Mouse (Mus musculus): ENCODE data around the gene Prss57. TPM values are rescaled to one million over a fixed set of nuclear protein-coding genes. Genes with fewer than 3 reads are reported as not detected.

Gene Prss57
- polyA plus RNA-seq (2012; rRNA removed): 0.10 and 0.13 TPM in 2 replicates

DNA sequence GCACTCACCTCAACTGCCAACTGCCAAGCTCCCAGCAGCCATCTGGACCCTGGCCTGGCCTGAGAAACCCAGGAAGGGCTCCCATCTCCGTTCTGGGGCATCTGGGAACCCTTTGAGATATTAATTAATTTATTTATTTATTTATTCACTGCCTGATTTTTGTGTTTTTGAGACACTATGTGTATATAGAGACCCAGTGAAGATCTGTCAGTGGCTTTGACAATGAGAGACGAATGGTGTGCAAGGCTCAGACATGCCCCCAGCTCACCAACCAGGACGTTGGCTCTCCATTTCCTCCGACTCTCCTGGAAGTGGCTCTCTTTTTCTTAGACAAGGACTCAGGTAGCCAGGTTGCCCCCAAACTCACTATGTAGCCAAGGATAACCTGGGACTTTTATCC lies at the start of gene Prss57:
Gene Prss57 (minus strand): TSS at position 101 of the 400 bp plus-strand sequence.

DNA sequence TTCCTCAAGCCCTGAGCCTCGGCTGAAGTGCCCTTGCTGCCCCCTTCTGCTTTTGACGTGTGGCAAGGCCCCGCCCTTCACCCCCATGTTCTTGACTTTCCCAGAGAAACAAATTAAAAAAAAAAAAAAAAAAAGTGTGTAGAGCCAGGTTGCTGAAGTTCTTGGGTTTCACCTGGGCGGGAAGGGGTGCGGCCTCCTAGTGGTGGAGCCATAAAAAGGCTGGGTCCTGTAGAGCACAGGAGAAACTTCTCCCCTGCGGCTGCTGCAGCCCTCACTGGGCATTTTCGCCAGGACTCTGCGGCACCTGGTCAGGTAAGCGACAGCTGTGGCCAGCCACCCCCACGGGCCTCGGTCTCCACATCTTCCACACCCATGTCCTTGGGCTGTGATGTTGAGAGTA lies 30.0 kb upstream of the Prss57 start, which contains the start of gene Misp:
Gene Misp (plus strand): TSS at position 208 of the 400 bp plus-strand sequence.

DNA sequence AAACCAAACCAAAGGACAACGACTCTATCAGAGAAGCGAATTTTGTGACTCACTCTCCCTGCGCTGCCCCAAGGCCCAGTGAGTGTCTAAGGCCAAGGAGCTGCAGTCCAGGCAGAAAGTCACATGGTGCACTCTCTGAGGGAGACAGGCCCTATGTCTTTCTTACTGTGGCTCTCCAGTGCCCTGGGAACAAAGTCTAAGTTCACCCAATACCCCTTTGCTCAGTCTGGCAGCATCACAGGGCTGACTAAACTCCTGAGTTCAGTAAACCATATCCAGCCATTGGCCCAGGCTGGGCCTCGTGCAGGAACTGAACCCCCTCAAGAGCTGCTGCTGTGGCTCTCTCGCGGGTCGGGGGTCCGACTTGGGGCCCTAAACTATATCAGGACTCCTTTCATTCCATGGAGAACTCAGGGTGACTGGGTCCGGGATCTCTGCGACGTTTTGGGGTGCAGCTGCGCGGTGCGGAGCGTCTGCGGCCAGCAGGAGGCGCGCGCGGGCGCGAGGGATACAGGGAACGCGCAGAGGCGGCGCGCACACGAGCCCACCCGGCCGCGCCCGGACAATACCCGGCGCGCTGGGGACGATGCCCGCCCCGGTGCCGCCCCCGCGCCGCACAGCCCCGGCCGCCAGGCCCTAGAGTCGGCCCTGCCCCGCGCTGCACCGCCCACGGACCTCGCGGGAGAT lies 2.4 kb upstream of the Prss57 start, which contains the start of gene Palm:
Gene Palm (plus strand): TSS at position 522 of the 687 bp plus-strand sequence.

DNA sequence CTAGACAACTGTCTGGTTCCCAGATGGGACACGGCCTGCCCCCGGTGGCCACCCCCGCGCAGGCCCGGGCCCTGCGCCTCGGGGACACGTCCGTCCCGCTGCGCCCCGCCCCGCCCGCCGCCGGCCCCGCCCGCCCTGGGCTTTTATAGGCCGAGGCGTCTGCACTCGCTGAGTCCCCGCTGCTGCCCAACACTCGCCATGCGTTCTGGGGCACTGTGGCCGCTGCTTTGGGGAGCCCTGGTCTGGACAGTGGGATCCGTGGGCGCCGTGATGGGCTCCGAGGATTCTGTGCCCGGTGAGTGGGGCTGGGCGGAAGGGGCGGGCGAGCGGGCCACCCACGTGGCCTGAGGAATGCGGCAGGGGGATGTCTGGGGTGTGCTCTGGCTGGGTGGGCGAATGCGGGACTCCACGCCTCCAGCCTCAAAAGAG lies 13.6 kb downstream of the Prss57 start, which contains the start of gene Fstl3:
Gene Fstl3 (plus strand): TSS at position 170 of the 429 bp plus-strand sequence.

DNA sequence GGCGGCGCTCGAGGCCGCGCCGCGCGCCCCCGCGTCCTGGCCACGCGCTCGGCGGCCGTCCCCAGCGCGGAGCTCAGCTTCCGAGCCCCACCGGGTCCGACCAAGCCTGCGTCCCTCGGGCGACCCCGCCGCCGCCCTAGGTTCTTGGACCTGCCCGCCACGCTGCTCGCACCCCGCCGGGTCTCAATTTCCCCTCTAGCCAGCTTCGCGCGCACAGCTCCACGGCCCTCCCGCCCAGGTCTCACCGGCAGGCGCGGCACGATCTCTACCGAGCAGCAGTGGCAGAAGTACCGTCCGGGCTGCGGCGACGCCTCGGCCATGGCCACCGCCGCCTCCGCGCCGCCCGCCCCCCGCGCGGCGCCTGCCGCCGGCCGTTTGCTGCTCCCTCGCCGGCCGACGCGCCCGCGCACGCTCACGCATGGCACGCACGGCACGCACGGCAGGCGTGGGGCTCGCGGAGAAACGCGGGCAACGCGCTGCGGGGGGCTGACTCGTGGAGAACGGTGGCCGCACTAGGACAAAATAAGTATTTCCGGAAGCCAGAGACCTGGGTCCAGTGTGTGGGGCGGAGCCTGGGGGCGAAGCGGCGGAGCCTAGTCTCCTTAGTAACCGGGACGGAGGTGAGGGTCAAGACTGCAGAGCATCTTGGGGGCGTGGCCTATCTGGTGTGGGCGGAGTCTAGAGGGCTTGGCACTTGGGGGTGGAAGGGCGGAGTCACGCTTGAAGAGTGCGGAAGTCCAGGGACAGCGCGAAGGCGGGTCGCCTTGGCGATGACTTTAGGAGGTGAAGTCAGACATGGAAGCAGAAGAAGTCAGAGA lies 24.0 kb downstream of the Prss57 start, which contains the start of gene Rnf126:
Gene Rnf126 (minus strand): TSS at position 445 of the 818 bp plus-strand sequence.

DNA sequence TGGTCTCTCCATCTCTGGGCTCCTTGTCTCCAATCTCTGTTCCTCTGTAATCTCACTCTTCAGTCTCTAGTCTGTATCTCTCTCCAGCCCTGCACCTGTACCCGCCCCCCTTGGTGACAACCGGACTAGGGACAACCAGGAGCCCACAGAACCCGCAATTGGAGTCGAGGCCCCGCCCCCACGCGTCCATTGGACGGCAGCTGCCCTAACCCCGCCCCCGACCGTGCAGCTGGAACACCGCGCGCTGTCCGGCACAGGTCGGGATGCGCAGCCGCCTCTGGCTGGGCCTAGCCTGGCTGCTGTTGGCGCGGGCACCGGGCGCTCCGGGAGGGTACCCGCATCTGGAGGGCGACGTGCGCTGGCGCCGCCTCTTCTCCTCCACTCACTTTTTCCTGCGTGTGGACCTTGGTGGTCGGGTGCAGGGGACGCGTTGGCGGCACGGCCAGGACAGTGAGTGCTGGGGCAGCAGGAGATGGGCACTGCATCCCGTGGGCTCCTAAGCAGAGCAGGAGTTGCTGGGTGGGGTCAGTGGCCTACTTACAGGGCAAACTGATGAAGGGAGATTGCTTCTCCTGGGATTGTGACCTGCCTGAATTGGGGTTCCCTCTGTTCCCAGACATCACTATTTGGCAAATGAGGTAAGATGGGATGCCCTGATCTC lies 35.8 kb downstream of the Prss57 start, which contains the start of gene Fgf22:
Gene Fgf22 (plus strand): TSS at position 221 of the 661 bp plus-strand sequence.

DNA sequence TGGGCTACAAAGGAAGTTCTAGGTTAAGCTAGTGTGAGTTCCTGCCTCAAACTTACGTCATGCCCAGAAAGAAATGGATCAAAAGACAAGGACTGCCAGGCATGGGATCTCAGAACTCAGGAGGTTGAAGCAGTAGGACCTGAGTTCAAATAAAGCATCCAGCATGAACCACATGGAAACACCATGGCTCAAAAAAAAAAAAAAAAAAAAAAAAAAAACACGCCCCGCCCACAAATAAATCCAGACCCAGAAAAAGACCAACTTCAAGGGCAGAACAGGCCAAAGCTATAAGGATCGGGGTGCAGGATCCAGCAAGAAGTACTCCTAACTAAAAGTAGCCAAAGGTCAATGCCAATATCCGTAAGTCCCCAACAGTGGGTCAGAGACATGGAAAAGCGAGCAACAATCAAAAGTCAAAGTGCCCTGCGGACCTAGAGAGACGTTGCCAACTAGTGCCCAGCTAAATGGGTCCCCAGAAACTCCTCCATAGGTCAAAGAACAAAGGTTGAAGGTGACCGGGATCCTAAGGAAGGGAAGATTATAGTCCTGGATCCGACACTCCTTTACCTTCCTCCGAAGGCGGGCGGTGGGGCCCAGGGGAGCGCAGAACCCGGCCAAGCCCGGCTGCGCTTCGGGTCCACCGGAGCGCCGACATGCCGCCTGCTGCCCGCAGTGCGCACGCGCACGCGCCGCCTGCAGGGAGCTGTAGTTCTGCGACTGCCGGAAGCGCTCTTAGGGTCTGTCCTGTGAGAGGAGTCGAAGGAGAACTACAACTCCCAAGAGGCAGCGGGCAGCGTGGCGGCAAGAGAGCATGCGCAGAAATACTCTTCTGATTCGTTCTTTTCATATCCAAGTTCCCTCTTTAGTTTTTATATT lies 44.6 kb downstream of the Prss57 start, which contains the start of gene Polrmt:
Gene Polrmt (minus strand): TSS at position 684 of the 876 bp plus-strand sequence.

Other genes starting within 250 kb of the Prss57 start
- gene Mier2, start 235.8 kb downstream of the Prss57 start, polyA plus RNA-seq (2012; rRNA removed): 126 and 127 TPM in 2 replicates
- not detected in 2 replicates for gene Theg, start 203.6 kb downstream of the Prss57 start, polyA plus RNA-seq (2012; rRNA removed)
- 5.7 and 7.0 TPM in 2 replicates for gene C2cd4c, start 176.9 kb downstream of the Prss57 start, polyA plus RNA-seq (2012; rRNA removed)
- gene Shc2, start 153.0 kb downstream of the Prss57 start, polyA plus RNA-seq (2012; rRNA removed): 41.4 and 51.8 TPM in 2 replicates
- gene Odf3l2, start 145.2 kb downstream of the Prss57 start, polyA plus RNA-seq (2012; rRNA removed): 0.13 TPM in 1 of 2 replicates, not detected in the other
- gene Madcam1, start 126.4 kb downstream of the Prss57 start, polyA plus RNA-seq (2012; rRNA removed): 0.74 and 1.9 TPM in 2 replicates
- 71.9 and 73.4 TPM in 2 replicates for gene Tpgs1, start 121.6 kb downstream of the Prss57 start, polyA plus RNA-seq (2012; rRNA removed)
- gene Cdc34, start 108.8 kb downstream of the Prss57 start, polyA plus RNA-seq (2012; rRNA removed): 129 and 130 TPM in 2 replicates
- gene Gzmm, start 101.9 kb downstream of the Prss57 start, polyA plus RNA-seq (2012; rRNA removed): 1.2 and 1.8 TPM in 2 replicates
- 479 and 560 TPM in 2 replicates for gene Bsg, start 86.5 kb downstream of the Prss57 start, polyA plus RNA-seq (2012; rRNA removed)
- 7.4 and 8.4 TPM in 2 replicates for gene Hcn2, start 74.3 kb downstream of the Prss57 start, polyA plus RNA-seq (2012; rRNA removed)
- gene Polrmt, start 44.4 kb downstream of the Prss57 start, polyA plus RNA-seq (2012; rRNA removed): 63.8 and 70.7 TPM in 2 replicates
- gene Fgf22, start 35.9 kb downstream of the Prss57 start, polyA plus RNA-seq (2012; rRNA removed): 0.55 and 0.59 TPM in 2 replicates
- 151 and 157 TPM in 2 replicates for gene Rnf126, start 24.0 kb downstream of the Prss57 start, polyA plus RNA-seq (2012; rRNA removed)
- gene Fstl3, start 13.7 kb downstream of the Prss57 start, polyA plus RNA-seq (2012; rRNA removed): 1.9 and 3.5 TPM in 2 replicates
- gene Palm, start 2.6 kb upstream of the Prss57 start, polyA plus RNA-seq (2012; rRNA removed): 138 and 149 TPM in 2 replicates
- gene Misp, start 30.0 kb upstream of the Prss57 start, polyA plus RNA-seq (2012; rRNA removed): 0.93 and 0.94 TPM in 2 replicates
- 210 and 249 TPM in 2 replicates for gene Ptbp1, start 63.5 kb upstream of the Prss57 start, polyA plus RNA-seq (2012; rRNA removed)
- 14.8 and 17.6 TPM in 2 replicates for gene Prtn3, start 83.5 kb upstream of the Prss57 start, polyA plus RNA-seq (2012; rRNA removed)
- 764 and 843 TPM in 2 replicates for gene Plppr3, start 83.7 kb upstream of the Prss57 start, polyA plus RNA-seq (2012; rRNA removed)
- 0.29 and 0.48 TPM in 2 replicates for gene Elane, start 95.3 kb upstream of the Prss57 start, polyA plus RNA-seq (2012; rRNA removed)
- gene Cfd, start 99.9 kb upstream of the Prss57 start, polyA plus RNA-seq (2012; rRNA removed): 0.32 and 0.45 TPM in 2 replicates
- 72.2 and 72.6 TPM in 2 replicates for gene Med16, start 118.0 kb upstream of the Prss57 start, polyA plus RNA-seq (2012; rRNA removed)
- not detected in 2 replicates for gene Gm26602, start 119.9 kb upstream of the Prss57 start, polyA plus RNA-seq (2012; rRNA removed)
- 2.9 and 3.3 TPM in 2 replicates for gene Kiss1r, start 126.0 kb upstream of the Prss57 start, polyA plus RNA-seq (2012; rRNA removed)
- 151 and 165 TPM in 2 replicates for gene R3hdm4, start 130.2 kb upstream of the Prss57 start, polyA plus RNA-seq (2012; rRNA removed)
- 5.7 and 5.8 TPM in 2 replicates for gene Arid3a, start 136.1 kb upstream of the Prss57 start, polyA plus RNA-seq (2012; rRNA removed)
- gene Wdr18, start 169.2 kb upstream of the Prss57 start, polyA plus RNA-seq (2012; rRNA removed): 56.8 and 61.0 TPM in 2 replicates
- gene Grin3b, start 179.8 kb upstream of the Prss57 start, polyA plus RNA-seq (2012; rRNA removed): 0.28 and 0.36 TPM in 2 replicates
- 232 and 237 TPM in 2 replicates for gene Tmem259, start 193.4 kb upstream of the Prss57 start, polyA plus RNA-seq (2012; rRNA removed)
- 24.5 and 48.2 TPM in 2 replicates for gene Cnn2, start 197.6 kb upstream of the Prss57 start, polyA plus RNA-seq (2012; rRNA removed)
- gene Abca7, start 205.5 kb upstream of the Prss57 start, polyA plus RNA-seq (2012; rRNA removed): 11.6 and 12.4 TPM in 2 replicates
- 4.7 and 6.9 TPM in 2 replicates for gene Arhgap45, start 225.7 kb upstream of the Prss57 start, polyA plus RNA-seq (2012; rRNA removed)
- gene Polr2e, start 248.8 kb upstream of the Prss57 start, polyA plus RNA-seq (2012; rRNA removed): 262 and 267 TPM in 2 replicates